Mouse (Mus musculus) large intestine, adult 2 months (tissue): ENCODE measurements at regions not wholly inside any gene's neighbourhood (a gene's known extent, or its start where the extent isn't known, plus 50 kb on each side); places are given as distances from the start of the nearest gene placed in this dataset.
"Not testable (repeated sequence)": the region's sequence is repeated elsewhere in the genome, so short reads cannot be mapped to it uniquely, and the experiment has no call there.

Experiments used
- DNase-seq: peaks from one replicate; pipeline ENCODE4 v3.0.0-alpha.2; 2012; ENCODE audit warnings: low read depth, low spot score
- WGBS: fragments of 180-500 bp; shearing (Covaris S2); methylation state at CpG from one replicate; pipeline ENCODE4 v1.1.7; 2018; 5-methylcytosine and 5-hydroxymethylcytosine counted together

DNA sequence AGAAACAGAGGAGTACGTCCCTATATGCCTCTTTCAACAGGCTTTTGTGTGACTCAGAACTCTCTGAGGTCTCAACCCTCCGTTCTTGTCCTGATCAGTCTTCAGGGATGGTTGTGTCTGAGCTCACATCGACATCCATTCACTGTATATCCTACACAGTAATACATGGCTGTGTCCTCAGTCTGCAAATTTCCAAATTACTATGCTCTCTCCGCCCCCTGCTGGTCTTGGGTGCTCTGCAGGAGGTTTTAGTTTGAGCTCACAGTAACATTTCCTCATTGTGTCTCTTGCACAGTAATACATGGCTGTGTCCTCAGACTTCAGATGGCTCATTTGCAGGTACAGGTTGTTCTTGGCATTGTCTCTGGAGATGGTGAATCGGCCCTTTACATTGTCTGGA, 53.5 kb downstream of the Adam6a start:
- 79% methylated on average over 5 of the region's 5 CpGs for WGBS
- not testable (repeated sequence) for DNase-seq

- 41% methylated on average over 4 of the region's 4 CpGs for WGBS
- DNase-seq, result peak; percentile 8
Measured at GRCm38 (mm10) chr12:113610924-113611323, 67.2 kb downstream of the Adam6a start.

DNA sequence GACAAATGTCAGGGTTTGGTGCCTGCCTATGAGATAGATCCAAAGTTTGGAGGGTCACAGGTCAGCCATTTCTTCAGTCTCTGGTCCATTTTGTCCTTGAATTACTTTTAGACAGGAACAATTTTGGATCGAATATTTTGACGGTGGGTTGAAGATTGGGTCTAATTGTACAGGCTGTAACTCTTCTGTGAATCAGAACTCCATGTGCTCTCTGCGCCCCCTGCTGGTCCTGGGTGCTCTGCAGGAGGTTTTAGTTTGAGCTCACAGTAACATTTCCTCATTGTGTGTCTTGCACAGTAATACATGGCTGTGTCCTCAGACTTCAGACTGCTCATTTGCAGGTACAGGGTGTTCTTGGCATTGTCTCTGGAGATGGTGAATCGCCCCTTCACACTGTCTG, 81.5 kb downstream of the Adam6a start:
- DNase-seq, result not testable (repeated sequence)
- 28% methylated on average over 4 of the region's 4 CpGs for WGBS

- DNase-seq, result not testable (repeated sequence)
- WGBS, result 93% methylated on average over 14 of the region's 14 CpGs
Measured at GRCm38 (mm10) chr12:113630803-113631202, 87.1 kb downstream of the Adam6a start.
